Mouse (Mus musculus) ES-E14 (cell line): ENCODE measurements around the gene Trp53bp2. TPM values are rescaled to one million over a fixed set of nuclear protein-coding genes. Genes with fewer than 3 reads are reported as not detected.

ENCODE experiments used
- DNase-seq: peaks from one replicate; pipeline ENCODE4 v3.0.0-alpha.2; 2013; ENCODE audit warnings: low read depth, low spot score
- H3K27ac ChIP-seq: 2 replicates; pipeline ENCODE4 v1.5.1; 2012; ENCODE audit warnings: low read depth, mild to moderate bottlenecking, low read length, moderate library complexity, mixed read lengths; ENCODE audit not compliant: poor library complexity, insufficient read depth, severe bottlenecking
- H3K36me3 ChIP-seq: 2 replicates; pipeline ENCODE4 v1.6.1; 2012; ENCODE audit warnings: mild to moderate bottlenecking, low read length, moderate library complexity, mixed read lengths; ENCODE audit not compliant: control insufficient read depth, poor library complexity, insufficient read depth, severe bottlenecking
- H3K4me1 ChIP-seq, 2 experiments: fragments of 150-350 bp in 1 of 2; sonication (generic) in 1 of 2; 2 replicates each; pipeline ENCODE4 v1.6.1; 2012; ENCODE audit warnings: low read length in 2 of 2, mild to moderate bottlenecking in 1 of 2, mixed read lengths in 1 of 2; ENCODE audit not compliant: control insufficient read depth in 2 of 2, insufficient read depth in 2 of 2, poor library complexity in 1 of 2
- H3K4me3 ChIP-seq, 2 experiments: fragments of 150-350 bp in 1 of 2; sonication (generic) in 1 of 2; 2 replicates each; pipeline ENCODE4 v1.5.1; 2012; ENCODE audit warnings: low read length in 2 of 2, low read depth in 1 of 2, mild to moderate bottlenecking in 1 of 2, mixed read lengths in 1 of 2; ENCODE audit not compliant: insufficient read depth in 1 of 2, poor library complexity in 1 of 2, severe bottlenecking in 1 of 2
- H3K9ac ChIP-seq: 2 replicates; pipeline ENCODE4 v1.6.1; 2012; ENCODE audit warnings: low read depth, mild to moderate bottlenecking, low read length, mixed read lengths; ENCODE audit not compliant: poor library complexity, insufficient read depth, severe bottlenecking
- H3K9me3 ChIP-seq: fragments of 150-350 bp; sonication (generic); 2 replicates; pipeline ENCODE4 v1.6.1; 2012; ENCODE audit warnings: low read depth, mild to moderate bottlenecking, low read length; ENCODE audit not compliant: control insufficient read depth, insufficient read depth
- CHD2 ChIP-seq: IDR thresholded peaks from 2 replicates; pipeline ENCODE4 v1.6.1; 2014; ENCODE audit warnings: mild to moderate bottlenecking, low read depth, low read length, inconsistent platforms
- HCFC1 ChIP-seq: IDR thresholded peaks from 2 replicates; pipeline ENCODE4 v1.6.1; 2012; ENCODE audit warnings: low read length, inconsistent platforms, borderline replicate concordance; ENCODE audit not compliant: insufficient read depth
- MAFK ChIP-seq: IDR thresholded peaks from 2 replicates; pipeline ENCODE4 v1.6.1; 2014; ENCODE audit warnings: mild to moderate bottlenecking, low read depth, low read length, inconsistent platforms; ENCODE audit not compliant: insufficient read depth
- ZC3H11A ChIP-seq: IDR thresholded peaks from 2 replicates; pipeline ENCODE4 v1.6.1; 2012; ENCODE audit warnings: low read depth, mild to moderate bottlenecking, inconsistent platforms, low read length, borderline replicate concordance
- ZNF384 ChIP-seq: IDR thresholded peaks from 2 replicates; pipeline ENCODE4 v1.6.1; 2012; ENCODE audit warnings: low read depth, low read length, inconsistent platforms
- in situ Hi-C, 2 experiments: fragments of 600-800 bp; cut with MboI; formaldehyde crosslinking; loops; one replicate each; pipeline ENCODE4 v1.15.1; 2025; ENCODE audit warnings: low sequenced_read_pairs in 2 of 2, inconsistent platforms in 1 of 2; ENCODE audit not compliant: unreplicated experiment in 2 of 2
- total RNA-seq: library from RNA; depleted of rRNA; stranded (reverse); fragments of 300-350 nt; gene quantifications from 2 replicates; pipeline ENCODE4 v1.2.3, GENCODE M21; 2012

Trp53bp2 gene
- total RNA-seq, 1 experiment = 9.5 TPM

DNA sequence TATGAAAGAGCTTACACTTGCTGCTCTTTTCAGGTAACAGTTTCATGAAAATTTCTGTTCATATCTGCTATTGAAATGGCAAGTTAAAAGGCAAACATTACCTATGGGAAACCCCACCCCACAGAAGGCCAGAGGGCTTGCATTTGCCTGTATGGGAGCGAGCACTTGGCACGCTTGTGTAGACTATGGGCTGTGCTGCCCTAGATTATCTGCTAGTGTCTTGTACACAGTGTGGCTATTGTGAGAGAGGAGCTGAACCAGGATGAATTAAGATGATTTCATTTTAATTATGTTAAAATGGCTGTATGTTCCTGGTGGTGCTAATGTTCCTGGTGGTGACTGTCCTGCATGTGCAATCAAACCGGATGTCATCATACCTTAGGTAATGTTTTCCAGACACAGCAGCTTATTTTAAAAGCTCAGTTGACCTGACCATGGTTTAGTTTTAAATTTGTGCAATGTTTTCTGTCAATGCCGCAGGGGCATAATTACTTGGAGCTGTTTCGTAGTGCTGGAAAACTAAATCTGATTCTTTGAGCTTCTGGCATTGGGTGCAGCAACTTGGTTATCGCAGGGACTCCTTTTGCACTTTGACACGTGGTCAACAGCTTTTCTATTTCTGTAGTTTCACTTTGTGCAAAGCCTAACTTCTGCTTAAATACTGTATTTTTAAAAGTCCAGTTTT, 3.8 kb downstream of the Trp53bp2 start:
- no peaks in the 10 kb centered on the region; a peak in 1 of 4 replicates for H3K4me1 ChIP-seq
- in situ Hi-C loops = no loop called here
- no peak for DNase-seq
- TF ChIP-seq CHD2 (no peak), HCFC1 (no peak)
- no peaks in the 10 kb centered on the region for H3K9me3 ChIP-seq
- no peaks in the 10 kb centered on the region for H3K36me3 ChIP-seq
- no peak overlapping the region for H3K4me3 ChIP-seq
- no peak overlapping the region for H3K9ac ChIP-seq
- H3K27ac ChIP-seq = no peak overlapping the region

DNA sequence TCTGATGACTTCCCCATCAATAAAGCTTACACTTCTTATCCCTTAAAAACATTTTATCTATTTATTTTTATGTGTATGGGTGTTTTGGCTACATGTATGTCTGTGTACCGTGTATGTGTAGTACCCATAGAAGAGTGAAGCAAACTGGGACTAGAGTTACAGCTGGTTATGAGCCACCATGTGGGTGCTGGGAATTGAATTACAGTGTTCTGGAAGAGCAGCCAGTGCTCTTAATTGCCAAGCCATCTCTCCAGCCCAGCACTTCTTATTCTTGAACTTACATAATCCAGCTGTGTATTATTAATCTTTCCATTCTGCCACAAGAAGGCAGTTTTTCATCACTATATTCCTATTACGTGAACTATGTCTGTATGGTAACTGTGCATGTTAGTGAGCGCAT, 10.5 kb downstream of the Trp53bp2 start:
- Histone ChIP-seq H3K9ac (no peak overlapping the region), H3K4me1 (no peaks in the 10 kb centered on the region; a peak in 1 of 4 replicates), H3K27ac (no peak overlapping the region), H3K9me3 (no peaks in the 10 kb centered on the region), H3K36me3 (no peaks in the 10 kb centered on the region), H3K4me3 (no peak overlapping the region)
- in situ Hi-C loops = no loop called here
- TF ChIP-seq CHD2 (no peak), MAFK (no peak)
- DNase-seq = no peak

DNA sequence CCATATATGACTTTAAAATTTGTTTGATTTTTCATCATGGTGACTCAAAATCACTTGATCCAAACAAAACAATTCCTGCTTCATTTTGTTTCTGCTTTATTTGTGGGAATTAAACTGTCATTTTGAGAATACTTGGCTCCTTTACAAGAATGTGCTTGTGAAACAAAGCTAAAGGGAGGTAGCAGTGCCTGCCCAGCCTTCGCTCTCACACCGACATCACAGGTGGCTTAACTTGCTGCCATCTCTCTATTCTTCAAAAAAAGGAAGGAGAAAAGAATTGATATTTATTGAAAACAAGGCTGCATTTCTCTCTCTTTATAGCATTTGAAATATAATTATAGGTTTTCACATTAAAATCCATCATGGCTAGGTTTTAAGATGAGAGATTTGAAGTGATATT, 15.3 kb downstream of the Trp53bp2 start:
- H3K4me1 ChIP-seq = peaks cover 0 to 3% of the 10 kb centered on the region in 2 experiments; a peak in 1 of 4 replicates
- no peak overlapping the region for H3K9ac ChIP-seq
- no peaks in the 10 kb centered on the region for H3K9me3 ChIP-seq
- no peak overlapping the region for H3K4me3 ChIP-seq
- no peak overlapping the region for H3K27ac ChIP-seq
- DNase-seq = no peak
- in situ Hi-C loops = no loop called here
- no peaks in the 10 kb centered on the region for H3K36me3 ChIP-seq
- TF ChIP-seq ZNF384 (no peak), CHD2 (no peak), MAFK (no peak), HCFC1 (no peak), ZC3H11A (no peak)

DNA sequence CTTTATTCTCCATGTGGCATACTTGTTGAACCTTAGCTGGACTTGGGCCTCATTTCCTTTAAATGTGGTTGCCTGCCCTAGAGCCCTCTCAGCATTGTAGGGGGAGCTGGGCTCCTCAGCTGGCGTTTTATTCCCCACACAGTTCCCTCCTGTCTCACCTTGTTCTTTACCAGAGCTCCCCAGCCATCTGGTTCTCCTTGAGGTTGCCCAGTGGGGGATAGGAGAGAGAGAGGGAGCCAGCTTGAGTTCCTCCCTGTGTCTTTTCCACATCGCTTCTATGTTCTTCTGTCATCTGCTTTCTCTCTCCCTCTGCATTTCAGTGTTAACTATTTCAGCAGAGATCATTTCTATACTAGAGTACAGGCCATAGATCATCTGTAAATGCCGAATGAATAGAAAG, 16.2 kb downstream of the Trp53bp2 start:
- peaks cover 0 to 3% of the 10 kb centered on the region in 2 experiments; a peak in 1 of 4 replicates for H3K4me1 ChIP-seq
- no peak overlapping the region for H3K4me3 ChIP-seq
- H3K36me3 ChIP-seq = no peaks in the 10 kb centered on the region
- no peaks in the 10 kb centered on the region for H3K9me3 ChIP-seq
- no peak overlapping the region for H3K27ac ChIP-seq
- TF ChIP-seq ZNF384 = no peak
- no peak for TF ChIP-seq MAFK
- TF ChIP-seq HCFC1 = no peak
- TF ChIP-seq CHD2 = no peak
- no peak for TF ChIP-seq ZC3H11A
- no peak overlapping the region for H3K9ac ChIP-seq
- in situ Hi-C loops = no loop called here
- DNase-seq = no peak

DNA sequence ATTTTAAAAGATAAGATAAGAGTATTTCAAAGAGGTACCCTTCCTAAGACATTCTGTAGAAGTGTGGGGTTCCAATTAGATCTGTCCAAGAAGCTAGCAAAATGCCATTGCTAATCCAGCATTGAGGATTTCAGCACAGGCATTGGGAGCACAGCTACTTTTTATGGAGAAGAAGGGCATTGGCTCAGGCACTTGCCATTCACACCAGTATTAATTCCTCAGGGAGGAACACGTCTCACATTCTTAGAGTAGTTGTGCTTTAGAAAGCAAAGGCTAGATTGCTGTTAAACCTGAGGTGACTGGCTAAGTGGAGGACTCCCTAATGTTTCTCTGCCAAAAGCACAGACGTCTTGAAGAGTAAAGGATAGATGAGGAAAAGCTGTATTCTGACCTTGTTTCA, 17.5 kb downstream of the Trp53bp2 start:
- Histone ChIP-seq H3K9me3 (no peaks in the 10 kb centered on the region), H3K9ac (no peak overlapping the region), H3K4me1 (peaks cover 0 to 3% of the 10 kb centered on the region in 2 experiments; a peak in 1 of 4 replicates), H3K36me3 (no peaks in the 10 kb centered on the region), H3K27ac (no peak overlapping the region), H3K4me3 (no peak overlapping the region)
- TF ChIP-seq MAFK (no peak), CHD2 (no peak), ZC3H11A (no peak), ZNF384 (no peak), HCFC1 (no peak)
- in situ Hi-C loops = no loop called here
- DNase-seq = no peak
